Mouse (Mus musculus) E14TG2a.4 (cell line): ENCODE measurements around the gene Peli2.

ENCODE experiments used
- H3K27me3 ChIP-seq: 2 replicates; pipeline ENCODE4 v1.6.1; 2014; ENCODE audit warnings: low read length, control low read depth; ENCODE audit not compliant: insufficient read depth
- H3K36me3 ChIP-seq: 2 replicates; pipeline ENCODE4 v1.6.1; 2014; ENCODE audit warnings: low read length, control low read depth; ENCODE audit not compliant: insufficient read depth
- H3K4me1 ChIP-seq: replicated peaks from 2 replicates; pipeline ENCODE4 v1.6.1; 2014; ENCODE audit warnings: low read depth, low read length, control low read depth
- H3K4me3 ChIP-seq: replicated peaks from 2 replicates; pipeline ENCODE4 v1.5.1; 2014; ENCODE audit warnings: mild to moderate bottlenecking, low read length
- H3K9me3 ChIP-seq: 2 replicates; pipeline ENCODE4 v1.6.1; 2014; ENCODE audit warnings: low read length, control low read depth
- CTCF ChIP-seq: conservative IDR thresholded peaks from 2 replicates; pipeline ENCODE4 v1.5.1; 2014; ENCODE audit warnings: low read length
- NANOG ChIP-seq: IDR thresholded peaks from 2 replicates; pipeline ENCODE4 v1.6.1; 2014; ENCODE audit warnings: borderline replicate concordance, low read length, mixed read lengths
- POU5F1 ChIP-seq: IDR thresholded peaks from 2 replicates; pipeline ENCODE4 v1.6.1; 2014; ENCODE audit warnings: low read length, borderline replicate concordance

Gene Peli2

GRCm38 (mm10) chr14:48090465-48090864 lies 30.2 kb upstream of the Peli2 start:
- TF ChIP-seq POU5F1 (no peak), CTCF (no peak), NANOG (no peak)
- Histone ChIP-seq H3K27me3 (no peaks in the 10 kb centered on the region), H3K36me3 (no peaks in the 10 kb centered on the region), H3K4me1 (no peaks in the 10 kb centered on the region), H3K4me3 (no peak overlapping the region), H3K9me3 (peaks cover 10% of the 10 kb centered on the region; the same call in 1 of the 2 replicates)

GRCm38 (mm10) chr14:48091160-48091559 lies 29.5 kb upstream of the Peli2 start:
- no peaks in the 10 kb centered on the region for H3K4me1 ChIP-seq
- H3K36me3 ChIP-seq, result no peaks in the 10 kb centered on the region
- TF ChIP-seq POU5F1 (no peak), NANOG (no peak)
- H3K9me3 ChIP-seq, result peaks cover 10% of the 10 kb centered on the region; the same call in 1 of the 2 replicates
- H3K4me3 ChIP-seq, result no peak overlapping the region
- no peaks in the 10 kb centered on the region for H3K27me3 ChIP-seq

- no peak for TF ChIP-seq CTCF
- Histone ChIP-seq H3K4me1 (peaks cover 14% of the 10 kb centered on the region), H3K4me3 (no peak overlapping the region), H3K9me3 (0 out of 2 replicates have a peak, but pooled peaks cover under 1% of the 10 kb centered on the region), H3K27me3 (no peaks in the 10 kb centered on the region), H3K36me3 (no peaks in the 10 kb centered on the region)
Measured at GRCm38 (mm10) chr14:48098253-48098652, 22.4 kb upstream of the Peli2 start.

- TF ChIP-seq NANOG (no peak; the same call in 1 of the 2 replicates), CTCF (no peak), POU5F1 (no peak)
- no peaks in the 10 kb centered on the region for H3K36me3 ChIP-seq
- H3K27me3 ChIP-seq, result no peaks in the 10 kb centered on the region
- no peaks in the 10 kb centered on the region for H3K9me3 ChIP-seq
- no peak overlapping the region for H3K4me3 ChIP-seq
- peaks cover 14% of the 10 kb centered on the region for H3K4me1 ChIP-seq
Measured at GRCm38 (mm10) chr14:48099354-48099753, 21.3 kb upstream of the Peli2 start.

GRCm38 (mm10) chr14:48106453-48106852 lies 14.2 kb upstream of the Peli2 start:
- Histone ChIP-seq H3K4me1 (no peaks in the 10 kb centered on the region), H3K9me3 (0 out of 2 replicates have a peak, but pooled peaks cover under 1% of the 10 kb centered on the region), H3K4me3 (no peak overlapping the region), H3K36me3 (no peaks in the 10 kb centered on the region), H3K27me3 (no peaks in the 10 kb centered on the region)
- TF ChIP-seq CTCF, result no peak
- no peak for TF ChIP-seq NANOG
- TF ChIP-seq POU5F1, result no peak

GRCm38 (mm10) chr14:48117986-48118385 lies 2.6 kb upstream of the Peli2 start:
- TF ChIP-seq CTCF (no peak), NANOG (no peak), POU5F1 (no peak)

GRCm38 (mm10) chr14:48119012-48119647 lies 1.5 kb upstream of the Peli2 start:
- Histone ChIP-seq H3K4me1 (peaks cover 27% of the 10 kb centered on the region), H3K27me3 (peaks cover 44% of the 10 kb centered on the region), H3K4me3 (no peak overlapping the region), H3K9me3 (no peaks in the 10 kb centered on the region), H3K36me3 (no peaks in the 10 kb centered on the region)
- no peak for TF ChIP-seq NANOG

More at GRCm38 (mm10) chr14:48117986-48118385, 2.6 kb upstream of the Peli2 start:
- Histone ChIP-seq H3K9me3 (no peaks in the 10 kb centered on the region), H3K4me3 (no peak overlapping the region), H3K36me3 (no peaks in the 10 kb centered on the region), H3K27me3 (peaks cover 34% of the 10 kb centered on the region), H3K4me1 (peaks cover 27% of the 10 kb centered on the region)

- Histone ChIP-seq H3K27me3 (peaks cover 50% of the 10 kb centered on the region), H3K4me1 (peaks cover 27% of the 10 kb centered on the region), H3K9me3 (no peaks in the 10 kb centered on the region), H3K4me3 (no peak overlapping the region), H3K36me3 (no peaks in the 10 kb centered on the region)
- TF ChIP-seq NANOG, result no peak
- no peak for TF ChIP-seq POU5F1
- no peak for TF ChIP-seq CTCF
Measured at GRCm38 (mm10) chr14:48119648-48120270, 864 bp upstream of the Peli2 start.

- peak overlapping the region; percentile 84 for H3K4me3 ChIP-seq
- H3K27me3 ChIP-seq, result peaks cover 56% of the 10 kb centered on the region
- no peaks in the 10 kb centered on the region for H3K36me3 ChIP-seq
- TF ChIP-seq NANOG (no peak), CTCF (no peak), POU5F1 (no peak)
- H3K9me3 ChIP-seq, result no peaks in the 10 kb centered on the region
- peaks cover 27% of the 10 kb centered on the region for H3K4me1 ChIP-seq
Measured at GRCm38 (mm10) chr14:48120443-48120751, 226 bp upstream of the Peli2 start.
